Mouse (Mus musculus) gastrocnemius, postnatal 36 days (tissue): ENCODE data around the gene Prkx. TPM values are rescaled to one million over a fixed set of nuclear protein-coding genes. Genes with fewer than 3 reads are reported as not detected.

ENCODE experiments used
- DNase-seq, 2 experiments: peaks; one replicate each; pipeline ENCODE4 v3.0.0; 2022
- intact Hi-C: fragments of 180-260 bp; cut with DNase I; formaldehyde crosslinking; loops from one replicate; pipeline ENCODE4 v1.15.1; 2025
- long read RNA-seq, 2 experiments: library from polyadenylated mRNA; stranded (forward); transcript quantifications; one replicate each; pipeline ENCODE4 v2.0.0; 2021
- total RNA-seq, 2 experiments: library from RNA; stranded (reverse); gene quantifications; 2 replicates each; pipeline ENCODE4 v1.2.3; 2021

The Prkx gene
- 1 to 10 TPM; 4.9 to 5.4 TPM for total RNA-seq
- long read RNA-seq, experiment 1, partial matches to known transcripts, result 1 of 2 reads
- long read RNA-seq, experiment 1, other reads (novel, unspliced or antisense), result 1 of 2 reads
- long read RNA-seq, experiment 2, partial matches to known transcripts, result 0 of 1 reads
- long read RNA-seq, experiment 2, other reads (novel, unspliced or antisense), result 1 of 1 reads

- no peak for DNase-seq
- intact Hi-C loops, result no loop called here
Observed at GRCm38 (mm10) chrX:77796238-77796835, at the start of gene Prkx. Gene Prkx (minus strand): TSS chrX:77796278.

- DNase-seq, result no peak
- intact Hi-C loops, result no loop called here
Observed at GRCm38 (mm10) chrX:77812031-77812430, 16.0 kb upstream of the Prkx start.

GRCm38 (mm10) chrX:77810608-77811206 is 14.6 kb upstream of the Prkx start:
- peak; percentile 43 to 46 for DNase-seq
- intact Hi-C loops, result no loop called here

- DNase-seq, result peak in 1 of 2 experiments; percentile 19
- intact Hi-C loops, result loop anchor here (2.0 kb wide), 1 partner anchor 68 kb away; no protein-coding TSS in a partner anchor
Observed at GRCm38 (mm10) chrX:77808602-77809001, 12.5 kb upstream of the Prkx start.

- no peak for DNase-seq
- intact Hi-C loops, result no loop called here
Observed at GRCm38 (mm10) chrX:77802293-77802692, 6.2 kb upstream of the Prkx start.

- intact Hi-C loops, result no loop called here
- DNase-seq, result no peak
Observed at GRCm38 (mm10) chrX:77801543-77801942, 5.5 kb upstream of the Prkx start.

- DNase-seq, result no peak
Observed at GRCm38 (mm10) chrX:77799554-77799953, 3.5 kb upstream of the Prkx start.

GRCm38 (mm10) chrX:77797801-77798200 is 1.7 kb upstream of the Prkx start:
- intact Hi-C loops, result no loop called here
- no peak for DNase-seq

More at GRCm38 (mm10) chrX:77799554-77799953, 3.5 kb upstream of the Prkx start:
- intact Hi-C loops, result no loop called here

- no peak for DNase-seq
- intact Hi-C loops, result no loop called here
Observed at GRCm38 (mm10) chrX:77796916-77797315, 838 bp upstream of the Prkx start.

GRCm38 (mm10) chrX:77795858-77796174 is 262 bp downstream of the Prkx start:
- intact Hi-C loops, result no loop called here
- DNase-seq, result peak; percentile 81 to 85

- intact Hi-C loops, result no loop called here
- no peak for DNase-seq
Observed at GRCm38 (mm10) chrX:77794962-77795857, 868 bp downstream of the Prkx start.

- intact Hi-C loops, result no loop called here
- no peak for DNase-seq
Observed at GRCm38 (mm10) chrX:77788675-77789074, 7.4 kb downstream of the Prkx start.

- intact Hi-C loops, result no loop called here
Observed at GRCm38 (mm10) chrX:77786354-77786753, 9.7 kb downstream of the Prkx start.

GRCm38 (mm10) chrX:77777822-77778221 is 18.3 kb downstream of the Prkx start:
- DNase-seq, result no peak
- intact Hi-C loops, result no loop called here

More at GRCm38 (mm10) chrX:77786354-77786753, 9.7 kb downstream of the Prkx start:
- DNase-seq, result no peak

- no peak for DNase-seq
- intact Hi-C loops, result no loop called here
Observed at GRCm38 (mm10) chrX:77765153-77765552, 30.9 kb downstream of the Prkx start.

- DNase-seq, result no peak
- intact Hi-C loops, result no loop called here
Observed at GRCm38 (mm10) chrX:77744260-77744659, 51.8 kb downstream of the Prkx start.

- no peak for DNase-seq
- intact Hi-C loops, result loop anchor here (2.0 kb wide), 1 partner anchor 67 kb away; no protein-coding TSS in a partner anchor
Observed at GRCm38 (mm10) chrX:77741383-77741782, 54.7 kb downstream of the Prkx start.

- intact Hi-C loops, result no loop called here
Observed at GRCm38 (mm10) chrX:77733930-77734536, 62.0 kb downstream of the Prkx start.

GRCm38 (mm10) chrX:77720298-77720697 is 75.8 kb downstream of the Prkx start:
- no peak for DNase-seq
- intact Hi-C loops, result loop anchor here (5.0 kb wide), 1 partner anchor 408 kb away; no protein-coding TSS in a partner anchor

More at GRCm38 (mm10) chrX:77733930-77734536, 62.0 kb downstream of the Prkx start:
- no peak for DNase-seq
